Mouse (Mus musculus) CH12.LX (cell line): ENCODE results near the gene Cd151.

Experiments
- BHLHE40 ChIP-seq: IDR thresholded peaks from 2 replicates; pipeline ENCODE4 v1.6.1; 2011; ENCODE audit warnings: mild to moderate bottlenecking, low read depth, low read length, improper control_type of control experiment
- CHD2 ChIP-seq: IDR thresholded peaks from 2 replicates; pipeline ENCODE4 v1.6.1; 2011; ENCODE audit warnings: low read length, improper control_type of control experiment
- CTCF ChIP-seq, 2 experiments: IDR thresholded peaks in 1 of 2; conservative IDR thresholded peaks in 1 of 2; 2 replicates each; pipeline ENCODE4 v1.5.1; 2011 to 2012; ENCODE audit warnings: low read depth in 2 of 2, low read length in 2 of 2, improper control_type of control experiment in 1 of 2, inconsistent platforms in 1 of 2, mild to moderate bottlenecking in 1 of 2, moderate library complexity in 1 of 2
- E2F4 ChIP-seq: IDR thresholded peaks from 2 replicates; pipeline ENCODE4 v1.6.1; 2011; ENCODE audit warnings: low read depth, low read length, improper control_type of control experiment; ENCODE audit not compliant: insufficient replicate concordance
- EP300 ChIP-seq: IDR thresholded peaks from 2 replicates; pipeline ENCODE4 v1.6.1; 2011; ENCODE audit warnings: low read length, improper control_type of control experiment
- HCFC1 ChIP-seq: IDR thresholded peaks from 2 replicates; pipeline ENCODE4 v1.6.1; 2012; ENCODE audit warnings: low read depth, mild to moderate bottlenecking, inconsistent platforms, low read length, improper control_type of control experiment
- MAX ChIP-seq: IDR thresholded peaks from 2 replicates; pipeline ENCODE4 v1.6.1; 2011; ENCODE audit warnings: low read length, improper control_type of control experiment
- MEF2A ChIP-seq: IDR thresholded peaks from 2 replicates; pipeline ENCODE4 v1.6.1; 2014; ENCODE audit warnings: low read depth, mild to moderate bottlenecking, inconsistent platforms, low read length, improper control_type of control experiment, borderline replicate concordance
- POLR2A ChIP-seq: IDR thresholded peaks from 2 replicates; pipeline ENCODE4 v1.6.1; 2011; ENCODE audit warnings: low read depth, mild to moderate bottlenecking, improper control_type of control experiment, low read length
- TBP ChIP-seq: conservative IDR thresholded peaks from 2 replicates; pipeline ENCODE4 v1.6.1; 2011; ENCODE audit warnings: low read depth, low read length, improper control_type of control experiment
- TCF12 ChIP-seq: IDR thresholded peaks from 2 replicates; pipeline ENCODE4 v1.6.1; 2014; ENCODE audit warnings: low read depth, mild to moderate bottlenecking, inconsistent platforms, low read length, improper control_type of control experiment
- UBTF ChIP-seq: IDR thresholded peaks from 2 replicates; pipeline ENCODE4 v1.6.1; 2012; ENCODE audit warnings: low read depth, mild to moderate bottlenecking, inconsistent platforms, low read length, improper control_type of control experiment, moderate library complexity
- ZKSCAN1 ChIP-seq: IDR thresholded peaks from 2 replicates; pipeline ENCODE4 v1.6.1; 2012; ENCODE audit warnings: low read depth, inconsistent platforms, low read length, improper control_type of control experiment, borderline replicate concordance

GRCm38 (mm10) chr7:141472763-141473162, 5.6 kb downstream of the Cd151 start:
- no peak for TF ChIP-seq HCFC1
- TF ChIP-seq CTCF (conservative IDR thresholded peaks at IDR 0.05 in 1 of 2, IDR thresholded peaks at IDR 0.05 in 1 of 2; ENCODE audit: low read depth in 2 of 2, low read length in 2 of 2), result no peak
- no peak for TF ChIP-seq CHD2
- TF ChIP-seq EP300, result no peak
- no peak for TF ChIP-seq MEF2A
- TF ChIP-seq POLR2A, result no peak
- no peak for TF ChIP-seq ZKSCAN1
- no peak for TF ChIP-seq E2F4
- no peak for TF ChIP-seq TCF12
- TF ChIP-seq BHLHE40, result no peak
- TF ChIP-seq UBTF, result no peak
- no peak for TF ChIP-seq TBP
- no peak for TF ChIP-seq MAX
